Mouse (Mus musculus) ES-CJ7 (cell line): ENCODE results near the gene Tmem199.

Source experiments
- DNase-seq: peaks from one replicate; pipeline ENCODE4 v3.0.0; 2011; ENCODE audit warnings: low read depth, low spot score

The Tmem199 gene

DNA sequence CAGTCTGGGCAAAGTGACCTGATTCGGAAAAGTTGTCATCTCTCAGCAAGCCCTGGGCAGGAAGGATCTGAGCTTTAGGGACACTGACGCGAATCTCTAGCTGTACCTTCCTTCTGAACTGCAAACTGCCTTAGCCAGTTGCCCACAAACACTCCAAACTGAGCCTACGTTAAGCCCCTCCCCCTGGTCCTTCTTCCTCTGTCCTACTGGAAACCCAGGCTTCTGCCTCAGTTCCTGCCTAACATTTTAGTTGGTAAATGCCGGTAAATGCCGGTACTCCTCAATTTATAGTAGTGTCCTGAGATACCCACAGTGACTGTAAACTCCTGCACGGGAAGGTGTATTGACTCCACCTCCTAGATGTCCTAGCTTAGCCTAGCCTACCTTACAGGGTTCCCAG lies 28.3 kb downstream of the Tmem199 start:
- peak; percentile 40 for DNase-seq

DNA sequence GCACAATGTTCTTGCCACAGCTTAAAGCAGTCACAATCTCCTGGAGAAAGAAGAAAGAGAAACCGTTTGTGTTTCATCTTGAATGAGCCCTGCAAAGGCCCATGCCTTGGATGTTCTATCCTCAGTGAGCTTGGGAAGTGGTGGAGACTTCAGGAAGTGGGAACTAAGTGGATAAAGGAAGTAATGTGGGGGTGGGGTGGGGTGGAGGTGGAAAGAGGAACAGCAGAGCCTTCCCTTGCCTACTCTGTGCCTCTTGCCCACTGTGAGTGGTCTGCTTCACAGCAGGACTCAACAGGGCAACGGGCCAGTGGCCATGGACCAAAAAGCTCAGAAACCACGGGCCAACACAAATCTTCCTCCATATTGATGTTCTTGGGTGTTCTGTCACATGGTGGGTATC lies 36.7 kb downstream of the Tmem199 start:
- no peak for DNase-seq

GRCm38 (mm10) chr11:78471326-78472103 lies 40.5 kb downstream of the Tmem199 start:
- DNase-seq: no peak

DNA sequence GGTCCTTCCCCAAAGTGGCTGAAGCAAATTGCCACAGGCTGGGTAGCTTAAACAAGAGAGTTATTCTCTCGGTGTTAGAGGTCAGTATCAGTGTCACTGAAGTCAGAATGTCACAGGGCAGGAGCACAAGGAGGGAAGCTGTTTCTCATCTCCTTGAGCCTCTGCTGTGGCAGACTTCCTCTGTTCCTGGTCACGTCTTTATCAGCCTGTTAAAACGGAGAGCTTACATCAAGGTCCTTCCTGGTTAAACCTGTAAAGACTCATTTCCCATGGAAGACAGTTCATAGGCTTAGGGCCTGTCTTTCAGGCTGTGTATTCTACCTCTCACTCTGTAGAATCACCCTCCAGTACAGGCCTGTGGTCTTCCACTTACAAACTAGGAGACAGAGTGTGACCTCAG lies 44.0 kb downstream of the Tmem199 start:
- DNase-seq: no peak

DNA sequence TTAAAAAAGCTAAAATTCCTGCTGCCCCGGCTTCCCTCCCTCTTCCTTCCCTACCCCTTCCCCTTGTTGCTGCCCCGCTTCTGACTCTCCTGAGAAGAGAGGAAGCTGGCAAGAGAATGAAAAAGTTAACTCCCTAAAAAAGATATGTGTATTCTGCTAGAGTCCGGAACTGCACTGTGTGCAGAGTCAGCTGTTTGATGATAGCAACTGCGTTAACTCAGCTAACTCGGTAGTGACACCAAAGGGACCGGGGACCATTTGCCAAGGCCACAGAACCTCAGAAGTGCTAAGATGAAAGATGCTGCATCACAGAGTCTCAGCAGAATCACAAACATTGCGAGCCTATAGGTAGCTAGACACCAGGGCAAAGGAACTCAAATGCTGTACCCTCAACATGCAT lies 44.5 kb downstream of the Tmem199 start:
- DNase-seq: no peak

- DNase-seq: no peak
Measured at GRCm38 (mm10) chr11:78466242-78466912, 45.6 kb downstream of the Tmem199 start.

GRCm38 (mm10) chr11:78465568-78466180 lies 46.3 kb downstream of the Tmem199 start, which contains the start of gene Slc46a1:
Slc46a1 (plus strand) TSS chr11:78465697.
- DNase-seq: peak; percentile 90

- no peak for DNase-seq
Measured at GRCm38 (mm10) chr11:78465116-78465515, 46.9 kb downstream of the Tmem199 start.

DNA sequence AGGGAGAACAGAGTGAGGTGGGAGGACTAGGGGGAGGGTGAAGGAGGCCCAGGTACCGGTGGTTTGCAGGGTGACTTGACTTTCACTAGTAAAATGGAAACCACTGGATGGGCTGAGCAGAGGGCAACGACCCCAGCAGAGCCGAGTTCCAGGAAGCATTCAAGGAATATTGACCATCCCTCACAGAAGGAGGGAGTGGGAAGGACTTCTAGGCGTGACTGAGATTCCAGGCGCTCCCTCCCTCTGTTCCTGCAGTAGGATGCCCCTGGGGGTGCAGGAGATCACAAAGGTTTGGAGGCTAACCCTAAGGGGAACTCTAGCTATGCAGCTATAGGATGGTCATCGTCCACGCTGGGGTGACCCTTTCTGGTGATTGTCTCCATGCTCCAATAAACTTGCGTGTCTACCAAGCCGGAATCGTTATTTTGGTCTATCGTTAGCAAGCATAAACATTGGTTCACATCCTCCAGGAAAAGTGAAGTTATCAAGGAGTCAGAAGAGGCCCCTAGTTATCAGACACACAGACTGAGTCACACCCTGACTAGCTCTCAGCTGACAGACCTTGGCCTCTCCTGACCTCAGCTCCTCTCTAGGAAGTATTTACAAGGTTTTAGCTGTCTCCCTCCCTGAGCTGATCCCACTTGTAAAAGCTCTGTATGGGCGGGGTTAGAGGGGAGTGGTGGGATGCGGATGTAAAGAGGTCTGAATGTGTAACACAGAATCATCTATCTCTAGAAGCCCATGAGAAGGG lies 48.5 kb downstream of the Tmem199 start:
- peak; percentile 46 for DNase-seq

DNA sequence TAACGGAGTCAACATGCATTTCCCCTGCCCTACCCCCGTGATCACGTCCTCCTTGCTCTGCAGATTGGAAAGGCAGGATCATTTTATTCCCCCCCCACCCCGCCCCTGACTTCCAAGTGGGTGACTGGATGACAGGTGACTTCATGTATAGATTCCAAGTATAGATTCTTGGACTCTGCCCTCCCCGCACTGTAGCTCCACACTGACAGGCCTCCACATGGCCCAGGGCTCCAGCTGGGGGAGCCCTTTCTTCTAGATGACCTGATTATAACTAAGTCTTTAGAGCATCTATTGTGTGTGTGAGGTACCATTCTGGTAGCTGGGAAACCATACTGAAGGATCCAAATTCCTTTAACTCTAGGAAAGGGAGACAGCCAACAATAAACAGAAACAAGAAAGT lies 49.3 kb downstream of the Tmem199 start:
- no peak for DNase-seq

DNA sequence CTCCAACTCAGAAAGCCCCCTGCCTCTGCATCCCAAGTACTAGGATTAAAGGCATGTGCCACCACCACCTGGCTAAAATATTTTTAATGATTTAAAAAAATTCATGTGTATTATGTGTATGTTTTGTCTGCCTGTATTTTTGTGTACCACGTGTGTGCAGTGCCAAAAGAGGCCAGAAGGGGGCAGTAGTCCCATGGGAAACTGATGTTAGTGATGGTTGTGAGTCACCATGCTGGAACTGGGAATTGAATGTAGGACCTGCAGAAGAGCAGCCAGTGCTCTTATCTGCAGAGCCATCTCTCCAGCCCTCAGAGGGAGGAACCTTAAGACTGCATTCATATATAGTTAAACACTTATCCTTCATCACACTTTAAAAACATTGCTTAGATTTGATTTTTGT lies 50.1 kb downstream of the Tmem199 start:
- DNase-seq: peak; percentile 50

DNA sequence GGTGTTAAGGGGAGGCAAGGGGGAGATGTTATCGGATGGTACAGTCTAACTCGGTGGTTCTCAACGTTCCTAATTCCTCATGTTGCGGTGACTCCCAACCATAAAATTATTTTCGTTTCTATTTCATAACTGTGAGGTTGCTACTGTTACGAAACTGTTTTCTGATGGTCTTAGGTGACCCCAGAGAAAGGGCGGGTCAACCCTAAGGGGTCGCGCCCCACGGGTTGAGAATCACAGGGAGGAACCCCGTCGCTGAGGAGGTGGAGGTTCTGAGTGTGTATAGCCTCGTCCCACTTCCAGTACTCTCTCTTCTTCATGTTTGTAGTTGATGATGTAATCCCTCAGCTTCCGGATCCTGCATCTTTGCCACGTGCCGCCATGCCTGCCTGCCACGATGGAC lies 53.2 kb downstream of the Tmem199 start:
- DNase-seq: no peak
